Comparison of ENCODE assay signal across 21 mouse cellular contexts in genomic region chr5:64038394-64038793, GRCm38 (mm10). TPM values are rescaled to one million over a fixed set of nuclear protein-coding genes. Genes with fewer than 3 reads are reported as not detected.
DNase-seq lines count a peak whose midpoint lies in the region; ATAC-seq and TF ChIP-seq lines count a peak whose summit lies in the region.
"Had no signal": no experiment of that assay in that cellular context is flagged by ENCODE, and none has a peak within 500 bp of the region (broad histone marks: within the 10 kb centered on the region; RNA-seq: fewer than 3 reads in every experiment).

No protein-coding gene starts in this region.

- H3K4me3 ChIP-seq in cerebellum, adult 2 months (replicated peaks; ENCODE audit: insufficient read depth, low read depth, low read length), result no peak overlapping the region
- H3K4me3 ChIP-seq in midbrain, embryonic 15.5 days, result no peak overlapping the region
- H3K4me3 ChIP-seq: embryonic facial prominence, embryonic 10.5 days; heart, embryonic 15.5 days; hindbrain, embryonic 12.5 days; kidney, embryonic 15.5 days; liver, embryonic 12.5 days; neural tube, embryonic 12.5 days had no signal

- no peak for TF ChIP-seq POLR2A in cerebellum, adult 2 months (IDR thresholded peaks at IDR 0.05; ENCODE audit: borderline replicate concordance, insufficient read depth, low read length)

- H3K4me2 ChIP-seq in midbrain, embryonic 15.5 days, result no peak overlapping the region
- H3K4me2 ChIP-seq: heart, embryonic 15.5 days; hindbrain, embryonic 12.5 days; kidney, embryonic 15.5 days; liver, embryonic 12.5 days; lung, embryonic 14.5 days; neural tube, embryonic 12.5 days had no signal

- peak; percentile 38 to 41; a peak in 2 of 4 replicates for ATAC-seq in hematopoietic stem cell, adult 5-6 weeks (replicated peaks in 1 of 2; ENCODE audit: insufficient read depth in 1 of 2, low FRiP score in 2 of 2, low TSS enrichment in 1 of 2, low read depth in 1 of 2, poor library complexity in 2 of 2, severe bottlenecking in 2 of 2)
- no peak for ATAC-seq in midbrain, embryonic 15.5 days (replicated peaks)
- ATAC-seq: activated CD4-positive, CD25-positive, alpha-beta regulatory T cell, adult 4 months; forebrain, embryonic 14.5 days; liver, embryonic 12.5 days; Patski had no signal

- DNase-seq in cerebellum, adult 2 months, result peak; percentile 36 to 51
- no peak for DNase-seq in cerebellum, postnatal 4 days (ENCODE audit: low spot score in 2 of 2)
- peak; percentile 2 for DNase-seq in right cerebral cortex, postnatal 25 days
- no peak for DNase-seq in right cerebral cortex, postnatal 10 days (ENCODE audit: low spot score in 2 of 2)
- peak; percentile 54 for DNase-seq in splenic B cell, adult 2 months (ENCODE audit: low read depth, low spot score)
- DNase-seq in embryo, embryonic 10.5 days (ENCODE audit: low spot score), result no peak
- DNase-seq: adrenal gland, postnatal 36 days; lung, embryonic 14.5 days; lung, postnatal 4 days; midbrain, embryonic 14.5 days had no signal

- no peaks in the 10 kb centered on the region for H3K27me3 ChIP-seq in cerebellum, adult 2 months (ENCODE audit: control insufficient read depth, insufficient read depth, low read length)
- H3K27me3 ChIP-seq in splenic B cell, adult 2 months (ENCODE audit: control insufficient read depth, insufficient read depth, low read length, poor library complexity, severe bottlenecking), result no peaks in the 10 kb centered on the region
- H3K27me3 ChIP-seq in midbrain, embryonic 15.5 days (replicated peaks), result no peaks in the 10 kb centered on the region
- H3K27me3 ChIP-seq: heart, embryonic 15.5 days; hindbrain, embryonic 12.5 days; kidney, embryonic 15.5 days; liver, embryonic 12.5 days; neural tube, embryonic 12.5 days; Patski had no signal

- TF ChIP-seq CTCF in cerebellum, adult 2 months (IDR thresholded peaks at IDR 0.05; ENCODE audit: borderline replicate concordance, insufficient read depth, low read depth, low read length), result no peak

- H3K36me3 ChIP-seq in splenic B cell, adult 2 months (ENCODE audit: control insufficient read depth, insufficient read depth, low read length, poor library complexity, severe bottlenecking), result no peaks in the 10 kb centered on the region
- H3K36me3 ChIP-seq in midbrain, embryonic 15.5 days (replicated peaks), result no peaks in the 10 kb centered on the region
- H3K36me3 ChIP-seq: embryonic facial prominence, embryonic 10.5 days; heart, embryonic 15.5 days; hindbrain, embryonic 12.5 days; kidney, embryonic 15.5 days; liver, embryonic 12.5 days; neural tube, embryonic 12.5 days had no signal

- 46% methylated on average over 5 of the region's 5 CpGs for WGBS in cerebellum, adult 2 months
- 94% methylated on average over 5 of the region's 5 CpGs for WGBS in midbrain, embryonic 15.5 days

- H3K9ac ChIP-seq in midbrain, embryonic 15.5 days, result no peak overlapping the region
- H3K9ac ChIP-seq: heart, embryonic 15.5 days; hindbrain, embryonic 12.5 days; kidney, embryonic 15.5 days; liver, embryonic 12.5 days; lung, embryonic 14.5 days; neural tube, embryonic 12.5 days had no signal

- no peaks in the 10 kb centered on the region for H3K4me1 ChIP-seq in cerebellum, adult 2 months (ENCODE audit: control insufficient read depth, insufficient read depth, low read length)
- no peaks in the 10 kb centered on the region for H3K4me1 ChIP-seq in midbrain, embryonic 15.5 days
- H3K4me1 ChIP-seq: embryonic facial prominence, embryonic 10.5 days; heart, embryonic 15.5 days; kidney, embryonic 15.5 days; liver, embryonic 12.5 days; neural tube, embryonic 12.5 days had no signal

- no peaks in the 10 kb centered on the region for H3K9me3 ChIP-seq in midbrain, embryonic 15.5 days
- H3K9me3 ChIP-seq: embryonic facial prominence, embryonic 10.5 days; heart, embryonic 15.5 days; hindbrain, embryonic 12.5 days; kidney, embryonic 15.5 days; liver, embryonic 12.5 days; neural tube, embryonic 12.5 days had no signal

- no peak overlapping the region for H3K27ac ChIP-seq in cerebellum, adult 2 months (ENCODE audit: insufficient read depth, low read length)
- H3K27ac ChIP-seq in midbrain, embryonic 15.5 days, result no peak overlapping the region
- H3K27ac ChIP-seq: embryonic facial prominence, embryonic 10.5 days; heart, embryonic 15.5 days; hindbrain, embryonic 12.5 days; kidney, embryonic 15.5 days; liver, embryonic 12.5 days; neural tube, embryonic 12.5 days had no signal

RNA-seq across cellular contexts. Expression of gene Pgm2, which starts 54.4 kb away (rescaled TPM):
- 8.4 and 10.8 TPM in 2 replicates for polyA plus RNA-seq in cerebellum, adult 2 months (2012; rRNA removed)
- 33.4 and 35.9 TPM in 2 replicates for total RNA-seq in hematopoietic stem cell, adult 5-6 weeks (2017)
- polyA plus RNA-seq in midbrain, embryonic 15.5 days (2015; fragmentation: Nextera tagmentation; extraction: Ambion mirVana), result 17.3 and 17.7 TPM in 2 replicates

Comparison
In these comparisons a context has a peak if more than half of its experiments do, and no peak if none do; other contexts are left out.
1. DNase-seq: peak in cerebellum, adult 2 months (2 of 2), right cerebral cortex, postnatal 25 days (single experiment) and splenic B cell, adult 2 months (single experiment); none in cerebellum, postnatal 4 days (0 of 2), right cerebral cortex, postnatal 10 days (0 of 2) and embryo, embryonic 10.5 days (single experiment).